Mouse (Mus musculus): Measurements from ENCODE around the gene Mypn. TPM values are rescaled to one million over a fixed set of nuclear protein-coding genes. Genes with fewer than 3 reads are reported as not detected.

Mypn gene
- total and polyA plus RNA-seq, 2 experiments from 2014 or later, result 12.7 to 26.5 TPM

- no peak for ATAC-seq (ENCODE audit: insufficient read depth, low read depth)
- WGBS, result 18% methylated on average over 5 of the region's 5 CpGs
- H3K4me1 ChIP-seq (ENCODE audit: control insufficient read depth, insufficient read depth), result peaks cover 18% of the 10 kb centered on the region
- H3K9me3 ChIP-seq (replicated peaks; ENCODE audit: control insufficient read depth, low read length), result no peaks in the 10 kb centered on the region
- H3K27me3 ChIP-seq (ENCODE audit: control insufficient read depth, insufficient read depth, low read length), result no peaks in the 10 kb centered on the region
- TF ChIP-seq EP300 (IDR thresholded peaks at IDR 0.05; ENCODE audit: low read depth) (no peak), CTCF (IDR thresholded peaks at IDR 0.05; ENCODE audit: low read depth) (no peak)
- no peak overlapping the region for H3K9ac ChIP-seq (replicated peaks; ENCODE audit: low read depth, low read length)
- peak overlapping the region; percentile 11; the same call in 1 of the 2 replicates for H3K27ac ChIP-seq (ENCODE audit: low read depth)
- H3K4me2 ChIP-seq (ENCODE audit: low read depth, low read length), result no peak overlapping the region
- peaks cover 12% of the 10 kb centered on the region for H3K36me3 ChIP-seq (replicated peaks; ENCODE audit: control insufficient read depth, insufficient read depth, low read length)
- DNase-seq (ENCODE audit: low spot score), result no peak
- no peak overlapping the region for H3K4me3 ChIP-seq (ENCODE audit: low read depth, low read length)
These were observed 42.5 kb downstream of the Mypn start for GRCm38 (mm10) chr10:63161240-63161639.

- DNase-seq (ENCODE audit: low spot score) (no peak), ATAC-seq (ENCODE audit: insufficient read depth, low read depth) (no peak)
- H3K9me3 ChIP-seq (replicated peaks; ENCODE audit: control insufficient read depth, low read length), result no peaks in the 10 kb centered on the region
- 72% methylated on average over 12 of the region's 12 CpGs for WGBS
- no peak overlapping the region for H3K9ac ChIP-seq (replicated peaks; ENCODE audit: low read depth, low read length)
- no peaks in the 10 kb centered on the region for H3K27me3 ChIP-seq (ENCODE audit: control insufficient read depth, insufficient read depth, low read length)
- H3K4me3 ChIP-seq (ENCODE audit: low read depth, low read length), result no peak overlapping the region
- H3K4me2 ChIP-seq (ENCODE audit: low read depth, low read length), result no peak overlapping the region
- H3K36me3 ChIP-seq (replicated peaks; ENCODE audit: control insufficient read depth, insufficient read depth, low read length), result peaks cover 6% of the 10 kb centered on the region; the same call in 1 of the 2 replicates
- TF ChIP-seq CTCF (IDR thresholded peaks at IDR 0.05; ENCODE audit: low read depth) (no peak), EP300 (IDR thresholded peaks at IDR 0.05; ENCODE audit: low read depth) (no peak)
- peaks cover 18% of the 10 kb centered on the region for H3K4me1 ChIP-seq (ENCODE audit: control insufficient read depth, insufficient read depth)
- H3K27ac ChIP-seq (ENCODE audit: low read depth), result peak overlapping the region; percentile 11; the same call in 1 of the 2 replicates
These were observed 43.1 kb downstream of the Mypn start for GRCm38 (mm10) chr10:63160671-63161070.

- Histone ChIP-seq H3K4me1 (ENCODE audit: control insufficient read depth, insufficient read depth) (peaks cover 18% of the 10 kb centered on the region), H3K9me3 (replicated peaks; ENCODE audit: control insufficient read depth, low read length) (no peaks in the 10 kb centered on the region), H3K4me2 (ENCODE audit: low read depth, low read length) (no peak overlapping the region), H3K27me3 (ENCODE audit: control insufficient read depth, insufficient read depth, low read length) (no peaks in the 10 kb centered on the region), H3K27ac (ENCODE audit: low read depth) (peak overlapping the region; percentile 83), H3K36me3 (replicated peaks; ENCODE audit: control insufficient read depth, insufficient read depth, low read length) (no peaks in the 10 kb centered on the region), H3K4me3 (ENCODE audit: low read depth, low read length) (no peak overlapping the region), H3K9ac (replicated peaks; ENCODE audit: low read depth, low read length) (no peak overlapping the region)
- 35% methylated on average over 13 of the region's 13 CpGs for WGBS
- peak; percentile 87 for ATAC-seq (ENCODE audit: insufficient read depth, low read depth)
- TF ChIP-seq CTCF (IDR thresholded peaks at IDR 0.05; ENCODE audit: low read depth), result no peak
- no peak for TF ChIP-seq EP300 (IDR thresholded peaks at IDR 0.05; ENCODE audit: low read depth)
- DNase-seq (ENCODE audit: low spot score), result peak; percentile 83
These were observed 45.6 kb downstream of the Mypn start for GRCm38 (mm10) chr10:63158191-63158590.

- ATAC-seq (ENCODE audit: insufficient read depth, low read depth) (peak; percentile 3; the same call in 1 of the 2 replicates), DNase-seq (ENCODE audit: low spot score) (no peak)
- H3K4me3 ChIP-seq (ENCODE audit: low read depth, low read length), result no peak overlapping the region
- no peak overlapping the region for H3K9ac ChIP-seq (replicated peaks; ENCODE audit: low read depth, low read length)
- no peaks in the 10 kb centered on the region for H3K9me3 ChIP-seq (replicated peaks; ENCODE audit: control insufficient read depth, low read length)
- peak overlapping the region; percentile 83 for H3K27ac ChIP-seq (ENCODE audit: low read depth)
- no peaks in the 10 kb centered on the region for H3K36me3 ChIP-seq (replicated peaks; ENCODE audit: control insufficient read depth, insufficient read depth, low read length)
- H3K4me1 ChIP-seq (ENCODE audit: control insufficient read depth, insufficient read depth), result peaks cover 18% of the 10 kb centered on the region
- H3K27me3 ChIP-seq (ENCODE audit: control insufficient read depth, insufficient read depth, low read length), result no peaks in the 10 kb centered on the region
- WGBS, result 79% methylated on average over 4 of the region's 4 CpGs
- TF ChIP-seq EP300 (IDR thresholded peaks at IDR 0.05; ENCODE audit: low read depth), result no peak
- TF ChIP-seq CTCF (IDR thresholded peaks at IDR 0.05; ENCODE audit: low read depth), result no peak
- H3K4me2 ChIP-seq (ENCODE audit: low read depth, low read length), result no peak overlapping the region
These were observed 46.3 kb downstream of the Mypn start for GRCm38 (mm10) chr10:63157491-63157890.

GRCm38 (mm10) chr10:63156919-63157318 is 46.8 kb downstream of the Mypn start:
- ATAC-seq (ENCODE audit: insufficient read depth, low read depth) (peak; percentile 53), DNase-seq (ENCODE audit: low spot score) (peak; percentile 62)
- H3K4me1 ChIP-seq (ENCODE audit: control insufficient read depth, insufficient read depth), result peaks cover 18% of the 10 kb centered on the region
- 10% methylated on average over 4 of the region's 4 CpGs for WGBS
- peak overlapping the region; percentile 83 for H3K27ac ChIP-seq (ENCODE audit: low read depth)
- no peak overlapping the region for H3K9ac ChIP-seq (replicated peaks; ENCODE audit: low read depth, low read length)
- no peaks in the 10 kb centered on the region for H3K27me3 ChIP-seq (ENCODE audit: control insufficient read depth, insufficient read depth, low read length)
- no peak overlapping the region; the same call in 1 of the 2 replicates for H3K4me2 ChIP-seq (ENCODE audit: low read depth, low read length)
- no peaks in the 10 kb centered on the region for H3K9me3 ChIP-seq (replicated peaks; ENCODE audit: control insufficient read depth, low read length)
- TF ChIP-seq CTCF (IDR thresholded peaks at IDR 0.05; ENCODE audit: low read depth) (no peak), EP300 (IDR thresholded peaks at IDR 0.05; ENCODE audit: low read depth) (no peak)
- H3K36me3 ChIP-seq (replicated peaks; ENCODE audit: control insufficient read depth, insufficient read depth, low read length), result no peaks in the 10 kb centered on the region
- H3K4me3 ChIP-seq (ENCODE audit: low read depth, low read length), result no peak overlapping the region

- no peak for DNase-seq (ENCODE audit: low spot score)
- Histone ChIP-seq H3K27ac (ENCODE audit: low read depth) (peak overlapping the region; percentile 83), H3K4me3 (ENCODE audit: low read depth, low read length) (no peak overlapping the region), H3K4me1 (ENCODE audit: control insufficient read depth, insufficient read depth) (peaks cover 18% of the 10 kb centered on the region), H3K4me2 (ENCODE audit: low read depth, low read length) (no peak overlapping the region), H3K27me3 (ENCODE audit: control insufficient read depth, insufficient read depth, low read length) (no peaks in the 10 kb centered on the region), H3K36me3 (replicated peaks; ENCODE audit: control insufficient read depth, insufficient read depth, low read length) (0 out of 2 replicates have a peak, but pooled peaks cover under 1% of the 10 kb centered on the region), H3K9me3 (replicated peaks; ENCODE audit: control insufficient read depth, low read length) (no peaks in the 10 kb centered on the region), H3K9ac (replicated peaks; ENCODE audit: low read depth, low read length) (no peak overlapping the region)
- WGBS, result 85% methylated on average over 1 of the region's 1 CpGs
- no peak for TF ChIP-seq CTCF (IDR thresholded peaks at IDR 0.05; ENCODE audit: low read depth)
- ATAC-seq (ENCODE audit: insufficient read depth, low read depth), result no peak
These were observed 47.4 kb downstream of the Mypn start for GRCm38 (mm10) chr10:63156351-63156750.
